Mouse (Mus musculus): ENCODE measurements around the gene Phf11c. TPM values are rescaled to one million over a fixed set of nuclear protein-coding genes. Genes with fewer than 3 reads are reported as not detected.
"Not testable (repeated sequence)": the region's sequence is repeated elsewhere in the genome, so short reads cannot be mapped to it uniquely, and the experiment has no call there.

Gene Phf11c
- polyA plus RNA-seq, 1 experiment = 4.1 TPM

- Histone ChIP-seq H3K27ac (ENCODE audit: control insufficient read depth, insufficient read depth, low read depth, low read length, poor library complexity) (no peak overlapping the region), H3K4me3 (replicated peaks; ENCODE audit: control insufficient read depth, low read depth, low read length) (no peak overlapping the region), H3K4me1 (ENCODE audit: control insufficient read depth, insufficient read depth, low read length) (no peaks in the 10 kb centered on the region)
- WGBS = 82% methylated on average over 8 of the region's 8 CpGs
- TF ChIP-seq CTCF (IDR thresholded peaks at IDR 0.05; ENCODE audit: control insufficient read depth, insufficient read depth, low read length) (no peak), POLR2A (IDR thresholded peaks at IDR 0.05; ENCODE audit: borderline replicate concordance, control insufficient read depth, low read depth, low read length) (no peak)
These were observed 28.6 kb downstream of the Phf11c start for GRCm38 (mm10) chr14:59366386-59367105.

GRCm38 (mm10) chr14:59365244-59365644 is 29.9 kb downstream of the Phf11c start, which contains the start of gene Phf11d:
Gene Phf11d, minus strand, starts transcription at chr14:59365470.
- WGBS = 65% methylated on average over 6 of the region's 6 CpGs
- Histone ChIP-seq H3K4me1 (ENCODE audit: control insufficient read depth, insufficient read depth, low read length) (no peaks in the 10 kb centered on the region), H3K4me3 (replicated peaks; ENCODE audit: control insufficient read depth, low read depth, low read length) (peak within 1 kb of the TSS; percentile 24), H3K27ac (ENCODE audit: control insufficient read depth, insufficient read depth, low read depth, low read length, poor library complexity) (no peak within 1 kb of the TSS)
- no peak for TF ChIP-seq POLR2A (IDR thresholded peaks at IDR 0.05; ENCODE audit: borderline replicate concordance, control insufficient read depth, low read depth, low read length)
- TF ChIP-seq CTCF (IDR thresholded peaks at IDR 0.05; ENCODE audit: control insufficient read depth, insufficient read depth, low read length) = no peak

GRCm38 (mm10) chr14:59341189-59341588 is 54.0 kb downstream of the Phf11c start, which contains the start of gene Phf11b:
Gene Phf11b, minus strand, starts transcription at chr14:59341351.
- Histone ChIP-seq H3K4me3 (replicated peaks; ENCODE audit: control insufficient read depth, low read depth, low read length) (peak within 1 kb of the TSS; percentile 47), H3K27ac (ENCODE audit: control insufficient read depth, insufficient read depth, low read depth, low read length, poor library complexity) (peak within 1 kb of the TSS; percentile 74)
- 59% methylated on average over 1 of the region's 1 CpGs for WGBS
- H3K4me1 ChIP-seq (ENCODE audit: control insufficient read depth, insufficient read depth, low read length) = not testable (repeated sequence)

- Histone ChIP-seq H3K27ac (ENCODE audit: control insufficient read depth, insufficient read depth, low read depth, low read length, poor library complexity) (no peak overlapping the region), H3K4me3 (replicated peaks; ENCODE audit: control insufficient read depth, low read depth, low read length) (no peak overlapping the region), H3K4me1 (ENCODE audit: control insufficient read depth, insufficient read depth, low read length) (no peaks in the 10 kb centered on the region)
- TF ChIP-seq CTCF (IDR thresholded peaks at IDR 0.05; ENCODE audit: control insufficient read depth, insufficient read depth, low read length) (no peak), POLR2A (IDR thresholded peaks at IDR 0.05; ENCODE audit: borderline replicate concordance, control insufficient read depth, low read depth, low read length) (no peak)
- WGBS = 79% methylated on average over 1 of the region's 1 CpGs
These were observed 55.6 kb downstream of the Phf11c start for GRCm38 (mm10) chr14:59339541-59339940.

GRCm38 (mm10) chr14:59336056-59336455 is 59.1 kb downstream of the Phf11c start:
- WGBS = 74% methylated on average over 3 of the region's 3 CpGs
- H3K4me3 ChIP-seq (replicated peaks; ENCODE audit: control insufficient read depth, low read depth, low read length); H3K27ac ChIP-seq (ENCODE audit: control insufficient read depth, insufficient read depth, low read depth, low read length, poor library complexity): not testable (repeated sequence)

More at GRCm38 (mm10) chr14:59336056-59336455, 59.1 kb downstream of the Phf11c start:
- not testable (repeated sequence) for H3K4me1 ChIP-seq (ENCODE audit: control insufficient read depth, insufficient read depth, low read length)

Other genes starting within 250 kb of the Phf11c start
- gene Gm5142, start 216.6 kb downstream of the Phf11c start, polyA plus RNA-seq (2011; ENCODE audit: insufficient read depth, insufficient read length, low replicate concordance, missing spikeins) = not detected in 2 replicates
- 5.9 and 13.7 TPM in 2 replicates for gene Rcbtb1, start 194.2 kb downstream of the Phf11c start, polyA plus RNA-seq (2011; ENCODE audit: insufficient read depth, insufficient read length, low replicate concordance, missing spikeins)
- not detected in 2 replicates for gene Gm6904, start 135.2 kb downstream of the Phf11c start, polyA plus RNA-seq (2011; ENCODE audit: insufficient read depth, insufficient read length, low replicate concordance, missing spikeins)
- 1.0 and 1.2 TPM in 2 replicates for gene Phf11a, start 97.9 kb downstream of the Phf11c start, polyA plus RNA-seq (2011; ENCODE audit: insufficient read depth, insufficient read length, low replicate concordance, missing spikeins)
- 3.3 and 10.0 TPM in 2 replicates for gene Phf11b, start 54.0 kb downstream of the Phf11c start, polyA plus RNA-seq (2011; ENCODE audit: insufficient read depth, insufficient read length, low replicate concordance, missing spikeins)
- gene Phf11d, start 29.9 kb downstream of the Phf11c start, polyA plus RNA-seq (2011; ENCODE audit: insufficient read depth, insufficient read length, low replicate concordance, missing spikeins) = 3.8 and 8.3 TPM in 2 replicates
- gene Setdb2, start 45.5 kb upstream of the Phf11c start, polyA plus RNA-seq (2011; ENCODE audit: insufficient read depth, insufficient read length, low replicate concordance, missing spikeins) = 7.2 and 8.6 TPM in 2 replicates
- gene Cab39l, start 45.6 kb upstream of the Phf11c start, polyA plus RNA-seq (2011; ENCODE audit: insufficient read depth, insufficient read length, low replicate concordance, missing spikeins) = 11.7 and 11.8 TPM in 2 replicates
- gene Cdadc1, start 202.6 kb upstream of the Phf11c start, polyA plus RNA-seq (2011; ENCODE audit: insufficient read depth, insufficient read length, low replicate concordance, missing spikeins) = 11.1 and 24.1 TPM in 2 replicates
- gene Shisa2, start 229.9 kb upstream of the Phf11c start, polyA plus RNA-seq (2011; ENCODE audit: insufficient read depth, insufficient read length, low replicate concordance, missing spikeins) = not detected in 2 replicates